Mouse (Mus musculus) large intestine, adult 2 months (tissue): Measurements from ENCODE around the gene Hist1h3a. TPM values are rescaled to one million over a fixed set of nuclear protein-coding genes. Genes with fewer than 3 reads are reported as not detected.
"Not testable (repeated sequence)": the region's sequence is repeated elsewhere in the genome, so short reads cannot be mapped to it uniquely, and the experiment has no call there.

Experiments used
- DNase-seq: peaks from one replicate; pipeline ENCODE4 v3.0.0-alpha.2; 2012; ENCODE audit warnings: low read depth, low spot score
- WGBS: fragments of 180-500 bp; shearing (Covaris S2); methylation state at CpG from one replicate; pipeline ENCODE4 v1.1.7; 2018; 5-methylcytosine and 5-hydroxymethylcytosine counted together
- polyA plus RNA-seq: library from polyadenylated mRNA; depleted of rRNA; stranded (reverse); fragments of >200 nt; gene quantifications from 2 replicates; pipeline ENCODE4 v1.2.3, GENCODE M21; 2012; rRNA removed

The Hist1h3a gene
- 16.1 and 17.5 TPM in 2 replicates for polyA plus RNA-seq

DNA sequence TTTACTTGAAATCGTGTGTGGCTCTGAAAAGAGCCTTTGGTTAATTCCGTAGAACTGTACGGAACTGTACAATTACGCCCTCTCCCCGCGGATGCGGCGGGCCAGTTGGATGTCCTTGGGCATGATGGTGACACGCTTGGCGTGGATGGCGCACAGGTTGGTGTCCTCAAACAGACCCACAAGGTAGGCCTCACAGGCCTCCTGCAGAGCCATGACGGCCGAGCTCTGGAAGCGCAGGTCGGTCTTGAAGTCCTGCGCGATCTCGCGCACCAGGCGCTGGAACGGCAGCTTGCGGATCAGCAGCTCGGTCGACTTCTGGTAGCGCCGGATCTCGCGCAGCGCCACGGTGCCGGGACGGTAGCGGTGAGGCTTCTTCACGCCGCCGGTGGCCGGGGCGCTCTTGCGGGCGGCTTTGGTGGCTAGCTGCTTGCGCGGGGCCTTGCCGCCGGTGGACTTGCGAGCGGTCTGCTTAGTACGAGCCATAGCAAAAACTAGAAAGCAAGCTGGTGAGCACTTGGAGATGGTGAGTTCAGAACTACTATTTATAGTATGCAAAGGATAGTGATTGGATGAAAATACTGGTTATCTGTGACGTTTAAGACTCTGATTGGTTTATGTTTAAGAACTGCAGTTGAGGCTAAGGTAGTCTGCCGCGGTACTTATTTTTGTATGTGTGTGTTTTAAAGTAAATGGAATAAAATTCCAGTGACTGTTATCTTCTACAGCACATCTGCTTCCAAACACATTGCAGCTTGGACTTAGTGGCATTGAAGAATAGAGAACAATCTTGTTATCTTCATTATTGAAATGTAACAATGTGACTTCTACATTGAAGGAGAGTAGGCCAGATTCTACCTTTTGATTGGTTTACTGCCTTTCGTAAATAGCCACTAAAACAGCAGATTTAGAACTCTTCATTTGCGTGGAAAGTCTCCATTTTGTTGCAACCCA is at the start of gene Hist1h3a:
Gene Hist1h3a, minus strand, starts transcription at position 516 of the 951 bp plus-strand sequence.
- WGBS = under 1% methylated on average over 32 of the region's 52 CpGs
- DNase-seq = not testable (repeated sequence)

DNA sequence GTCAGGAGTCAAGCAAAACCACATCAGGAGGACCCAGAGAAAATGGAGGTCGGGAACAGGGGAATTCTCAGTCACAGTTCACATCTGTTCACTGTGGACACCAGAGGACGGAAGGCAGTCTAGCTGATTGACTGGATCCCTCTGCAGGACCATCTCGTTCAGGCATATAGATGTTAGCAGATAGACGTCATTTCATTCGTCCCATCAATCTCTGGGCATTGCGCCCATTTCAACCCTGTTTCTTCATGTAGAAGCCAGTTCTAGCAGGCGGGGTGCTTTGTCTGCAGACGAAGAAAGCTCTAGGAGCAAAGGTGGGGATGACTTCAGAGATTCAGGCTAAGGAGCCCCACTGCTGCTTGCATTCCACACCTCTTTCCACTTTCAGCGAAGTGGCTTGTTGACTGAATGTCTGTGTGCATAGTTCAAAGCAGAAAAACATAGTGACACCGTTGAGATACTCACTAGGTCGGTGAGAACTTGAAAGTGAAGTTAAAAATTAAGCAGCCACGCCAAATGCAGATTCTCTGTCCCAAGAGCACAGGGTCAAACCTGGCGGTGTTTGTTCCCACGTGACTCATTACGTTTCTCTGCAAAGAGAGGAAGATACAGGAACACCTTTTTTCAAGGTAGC is 44.4 kb upstream of the Hist1h3a start, which contains the start of gene Slc17a2:
Gene Slc17a2, plus strand, starts transcription at position 572 of the 631 bp plus-strand sequence.
- peak; percentile 43 for DNase-seq
- WGBS = 35% methylated on average over 15 of the region's 15 CpGs

DNA sequence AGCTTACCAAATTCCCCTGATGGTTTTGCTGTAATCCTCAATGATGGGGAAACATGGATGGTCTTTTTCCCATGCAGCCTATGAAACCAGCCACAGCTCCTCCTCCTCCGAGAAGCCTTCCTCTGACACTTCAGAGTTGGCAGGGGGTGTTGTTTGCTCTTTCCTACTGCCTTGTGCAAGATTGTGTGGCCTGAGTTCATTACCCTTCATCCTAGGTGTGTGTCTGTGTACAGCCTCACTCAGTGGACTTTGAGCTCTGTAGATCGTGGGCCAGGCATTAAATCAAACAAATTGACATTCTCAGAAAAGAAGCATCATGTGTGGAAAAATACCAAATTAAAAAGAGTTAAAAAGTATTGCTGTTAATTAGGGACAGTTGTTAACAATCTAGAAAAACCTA is 42.3 kb upstream of the Hist1h3a start:
- WGBS = 37% methylated on average over 2 of the region's 2 CpGs

GRCm38 (mm10) chr13:23799405-23799804 is 37.2 kb upstream of the Hist1h3a start:
- 63% methylated on average over 5 of the region's 5 CpGs for WGBS
- DNase-seq = no peak

More for the DNA sequence above, 42.3 kb upstream of the Hist1h3a start:
- DNase-seq = peak; percentile 43

DNA sequence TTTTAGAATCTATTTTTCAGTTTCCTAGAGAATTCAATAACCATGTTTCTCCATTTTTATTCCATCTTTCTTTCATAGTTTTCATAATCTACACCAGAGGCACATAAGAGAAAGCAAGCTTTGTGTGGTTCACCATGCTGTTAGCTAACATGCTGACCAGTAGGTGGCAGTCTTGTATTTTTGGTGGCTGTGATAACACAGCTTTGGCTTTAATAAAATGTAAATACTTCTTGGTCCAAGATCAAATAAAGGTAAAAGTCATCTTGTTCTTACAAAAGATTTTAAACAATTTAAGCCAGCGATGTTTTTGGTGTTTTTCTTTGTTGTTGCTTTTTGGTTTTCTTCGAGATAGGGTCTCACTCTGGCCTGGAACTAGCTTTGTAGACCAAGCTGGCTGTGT is 30.3 kb upstream of the Hist1h3a start:
- WGBS = 32% methylated on average over 2 of the region's 2 CpGs

DNA sequence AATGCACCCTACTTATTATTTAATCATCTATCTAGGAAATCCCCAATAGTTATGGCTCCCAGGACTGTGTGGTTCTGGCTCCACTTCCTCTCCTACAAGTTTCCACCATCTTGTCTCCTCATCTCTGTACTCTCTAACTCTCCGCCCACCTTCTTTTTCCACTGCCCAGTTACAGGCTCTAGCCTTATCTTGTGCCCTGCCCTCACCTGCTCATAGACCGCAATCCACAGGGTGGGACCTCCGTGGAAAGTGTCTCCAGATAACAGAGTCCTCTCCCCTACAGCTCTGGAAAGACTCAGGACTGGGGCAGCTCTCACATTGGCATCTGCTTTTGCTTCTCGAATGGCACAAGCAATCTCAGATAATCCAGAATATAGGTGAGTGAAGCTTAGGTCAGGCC is 16.8 kb upstream of the Hist1h3a start:
- no peak for DNase-seq
- 55% methylated on average over 4 of the region's 4 CpGs for WGBS

More for the DNA sequence above, 30.3 kb upstream of the Hist1h3a start:
- peak; percentile 40 for DNase-seq

DNA sequence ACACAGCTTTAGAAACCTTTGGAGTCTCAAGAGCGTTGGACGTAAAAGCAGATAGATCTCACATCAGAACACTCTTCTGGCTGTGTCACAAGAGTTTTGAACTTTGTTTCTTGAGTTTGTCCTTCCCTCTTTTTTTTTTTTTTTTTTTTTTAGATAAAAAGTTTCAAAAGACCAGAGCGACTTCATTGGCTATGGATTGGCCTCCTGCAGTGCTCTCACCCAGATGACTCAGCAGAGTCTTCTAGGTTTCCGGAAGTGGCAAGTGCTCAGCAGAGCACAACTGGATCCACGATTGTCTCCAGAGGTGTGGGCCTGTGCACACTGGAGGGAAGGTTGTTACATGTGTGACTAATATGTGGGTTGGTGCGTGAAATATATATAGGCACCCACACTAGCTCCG is 16.2 kb upstream of the Hist1h3a start:
- no peak for DNase-seq
- WGBS = 92% methylated on average over 7 of the region's 7 CpGs

DNA sequence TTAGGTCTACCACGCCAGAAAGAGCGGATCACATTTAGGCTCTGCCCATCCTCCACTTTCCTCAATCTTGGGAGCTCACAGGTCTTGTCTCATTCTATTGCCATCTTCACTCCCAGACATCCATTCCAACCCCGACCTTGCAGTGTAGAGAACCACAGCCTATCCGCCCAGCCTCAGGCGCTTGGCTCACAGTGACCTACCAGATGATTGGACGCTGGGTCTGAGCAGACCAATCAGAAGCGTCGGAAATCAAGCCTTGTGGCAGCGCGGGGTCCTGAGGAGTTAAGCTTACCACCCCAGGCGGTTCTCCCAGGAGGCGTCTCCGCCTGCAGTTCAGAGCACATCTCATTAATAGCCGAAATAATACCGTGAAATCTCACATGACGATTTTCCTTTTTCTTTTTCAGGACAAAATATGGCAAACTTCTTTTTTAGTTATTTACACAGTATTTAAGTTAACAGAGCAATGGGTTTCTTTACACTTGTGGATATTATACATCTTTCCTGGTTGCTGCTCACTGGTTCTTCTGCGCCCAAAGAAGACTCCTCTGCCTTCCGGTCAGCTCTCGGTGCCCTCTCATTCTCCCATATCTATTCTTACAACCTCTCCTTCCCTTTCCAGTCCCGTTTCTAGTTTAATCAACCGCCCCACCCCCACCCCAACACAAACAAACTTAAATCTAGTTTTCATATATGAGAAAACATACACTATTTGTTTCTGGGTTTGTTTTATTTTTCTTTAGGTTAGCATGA is 10.6 kb upstream of the Hist1h3a start:
- 41% methylated on average over 21 of the region's 21 CpGs for whole genome bisulfite sequencing
- DNase-seq = no peak

GRCm38 (mm10) chr13:23769613-23770012 is 7.4 kb upstream of the Hist1h3a start, which contains the start of gene Trim38:
TSS of gene Trim38 (plus strand) at chr13:23769913.
- WGBS = 93% methylated on average over 2 of the region's 2 CpGs
- not testable (repeated sequence) for DNase-seq

- 48% methylated on average over 5 of the region's 5 CpGs for WGBS
- no peak for DNase-seq
Measured at GRCm38 (mm10) chr13:23768834-23769397, 6.7 kb upstream of the Hist1h3a start.

- no peak for DNase-seq
Measured at GRCm38 (mm10) chr13:23766772-23767171, 4.6 kb upstream of the Hist1h3a start.

- 92% methylated on average over 1 of the region's 1 CpGs for WGBS
- DNase-seq = no peak
Measured at GRCm38 (mm10) chr13:23765172-23765513, 3.0 kb upstream of the Hist1h3a start.

GRCm38 (mm10) chr13:23764324-23765171 is 2.4 kb upstream of the Hist1h3a start:
- no peak for DNase-seq
- WGBS = 61% methylated on average over 12 of the region's 12 CpGs

DNA sequence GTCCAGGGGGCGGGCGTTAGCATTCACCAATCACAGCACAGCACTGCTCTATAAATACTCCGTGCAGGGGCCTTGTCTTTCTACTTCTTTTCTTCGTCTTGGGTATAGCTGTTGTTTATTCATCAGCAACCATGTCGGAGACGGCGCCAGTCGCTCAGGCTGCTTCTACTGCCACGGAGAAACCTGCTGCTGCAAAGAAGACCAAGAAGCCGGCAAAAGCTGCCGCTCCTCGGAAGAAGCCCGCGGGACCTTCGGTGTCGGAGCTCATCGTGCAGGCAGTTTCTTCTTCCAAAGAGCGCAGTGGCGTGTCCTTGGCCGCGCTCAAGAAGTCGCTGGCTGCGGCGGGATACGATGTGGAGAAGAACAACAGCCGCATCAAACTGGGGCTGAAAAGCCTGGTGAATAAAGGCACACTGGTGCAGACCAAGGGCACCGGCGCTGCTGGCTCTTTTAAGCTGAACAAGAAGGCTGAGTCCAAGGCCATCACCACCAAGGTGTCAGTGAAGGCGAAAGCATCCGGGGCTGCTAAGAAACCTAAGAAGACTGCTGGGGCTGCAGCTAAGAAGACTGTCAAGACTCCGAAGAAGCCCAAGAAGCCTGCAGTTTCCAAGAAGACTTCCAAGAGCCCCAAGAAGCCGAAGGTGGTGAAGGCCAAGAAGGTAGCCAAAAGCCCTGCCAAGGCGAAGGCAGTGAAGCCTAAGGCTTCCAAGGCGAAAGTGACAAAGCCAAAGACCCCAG is 1.6 kb upstream of the Hist1h3a start, which contains the start of gene Hist1h1a:
Gene Hist1h1a, plus strand, starts transcription at position 81 of the 738 bp plus-strand sequence.
- 6% methylated on average over 34 of the region's 34 CpGs for WGBS
- DNase-seq = no peak

- WGBS = under 1% methylated on average over 10 of the region's 10 CpGs
- DNase-seq = no peak
Measured at GRCm38 (mm10) chr13:23763242-23763585, 1.0 kb upstream of the Hist1h3a start.

GRCm38 (mm10) chr13:23760972-23761864 is 968 bp downstream of the Hist1h3a start, which contains the start of gene Hist1h4a:
TSS of gene Hist1h4a (minus strand) at chr13:23761230.
- WGBS = 1% methylated on average over 68 of the region's 72 CpGs
- DNase-seq = peak; percentile 88
